Mouse (Mus musculus) lung, adult 2 months (tissue): ENCODE measurements at regions not wholly inside any gene's neighbourhood (a gene's known extent, or its start where the extent isn't known, plus 50 kb on each side); places are given as distances from the start of the nearest gene placed in this dataset.
"Not testable (repeated sequence)": the region's sequence is repeated elsewhere in the genome, so short reads cannot be mapped to it uniquely, and the experiment has no call there.

Experiments used
- DNase-seq: peaks from one replicate; pipeline ENCODE4 v3.0.0; 2022
- H3K4me1 ChIP-seq: fragments of 200-500 bp; 2 replicates; pipeline ENCODE4 v1.6.1; 2011; ENCODE audit warnings: low read length; ENCODE audit not compliant: control insufficient read depth, insufficient read depth
- H3K4me3 ChIP-seq: fragments of 200-500 bp; replicated peaks from 2 replicates; pipeline ENCODE3; 2011; ENCODE audit warnings: low read depth, mild to moderate bottlenecking, control low read depth, low read length; ENCODE audit errors: extremely low read depth
- CTCF ChIP-seq: fragments of 200-500 bp; IDR thresholded peaks from 2 replicates; pipeline ENCODE4 v1.5.1; 2011; ENCODE audit warnings: mild to moderate bottlenecking, low read length, control low read depth; ENCODE audit not compliant: insufficient read depth
- POLR2A ChIP-seq: fragments of 200-500 bp; IDR thresholded peaks from 2 replicates; pipeline ENCODE4 v1.6.1; 2011; ENCODE audit warnings: low read depth, mild to moderate bottlenecking, control low read depth, low read length, borderline replicate concordance; ENCODE audit errors: extremely low read depth
- whole genome bisulfite sequencing: fragments of 180-500 bp; shearing (Covaris S2); methylation state at CpG from one replicate; pipeline ENCODE4 v1.1.7; 2018; 5-methylcytosine and 5-hydroxymethylcytosine counted together

DNA sequence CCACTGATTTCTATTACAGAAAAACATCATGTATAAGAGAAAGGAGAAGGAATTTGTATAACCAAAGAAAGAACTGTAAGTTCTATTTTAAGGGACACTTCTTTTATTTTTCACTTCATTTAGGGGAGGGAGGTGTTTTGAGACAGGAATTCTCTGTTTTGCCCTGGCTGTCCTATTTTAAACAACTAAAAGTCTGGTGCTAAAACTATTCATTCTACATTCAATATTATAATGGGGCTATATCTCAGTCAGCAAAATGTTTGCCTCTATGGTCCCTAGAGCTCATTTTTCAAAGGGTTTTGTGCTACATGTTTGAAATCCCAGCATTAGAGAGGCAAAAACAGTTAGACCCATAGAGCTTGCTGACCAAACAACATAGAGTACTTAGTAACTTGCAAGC is 632.8 kb upstream of the Map3k7 start:
- DNase-seq = no peak
- TF ChIP-seq POLR2A (no peak), CTCF (no peak)
- Histone ChIP-seq H3K4me3 (no peak overlapping the region), H3K4me1 (no peaks in the 10 kb centered on the region)

DNA sequence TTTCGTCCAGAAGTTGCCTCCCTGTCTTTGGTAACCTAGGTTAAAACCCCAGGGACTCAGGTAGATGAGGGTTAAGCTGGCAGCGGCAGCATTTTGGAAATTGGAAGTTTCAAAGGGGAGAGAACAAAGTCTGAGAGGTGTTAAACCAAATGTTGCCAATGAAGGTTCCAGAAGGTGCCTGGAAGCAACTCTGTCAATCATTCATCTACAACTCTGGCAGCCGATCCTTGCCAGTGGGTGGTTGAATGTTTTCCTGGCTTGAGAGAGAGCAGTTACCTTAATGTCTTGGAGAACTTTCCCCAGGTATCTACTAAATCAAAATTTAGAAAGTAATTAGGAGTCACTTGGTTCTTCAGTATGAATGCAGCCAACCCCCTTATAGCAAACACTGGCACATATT is 628.2 kb upstream of the Map3k7 start:
- TF ChIP-seq POLR2A (no peak), CTCF (no peak)
- WGBS = 77% methylated on average over 3 of the region's 3 CpGs
- H3K4me3 ChIP-seq = no peak overlapping the region
- no peaks in the 10 kb centered on the region for H3K4me1 ChIP-seq
- DNase-seq = no peak

DNA sequence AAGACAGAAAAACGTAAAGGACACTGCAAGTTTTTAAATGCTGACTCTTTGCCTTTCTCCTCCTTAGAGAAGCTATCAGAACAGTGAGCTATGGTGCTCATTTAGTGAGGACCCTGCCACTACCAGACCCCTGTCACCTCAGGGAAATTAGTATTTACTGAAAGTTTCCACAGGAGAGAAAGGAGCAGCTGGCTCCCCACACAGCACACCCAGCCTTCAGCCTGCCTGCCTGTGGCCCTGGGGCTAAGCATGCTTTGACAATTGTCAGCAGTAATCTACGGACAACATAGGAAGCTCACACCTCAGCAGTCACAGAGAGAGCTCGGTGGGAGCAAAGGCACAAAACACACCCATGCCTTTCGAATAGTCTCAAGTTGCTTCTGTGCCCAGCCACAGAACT is 625.9 kb upstream of the Map3k7 start:
- Histone ChIP-seq H3K4me3 (no peak overlapping the region), H3K4me1 (no peaks in the 10 kb centered on the region)
- TF ChIP-seq POLR2A (no peak), CTCF (no peak)
- no peak for DNase-seq
- WGBS = 51% methylated on average over 4 of the region's 4 CpGs

DNA sequence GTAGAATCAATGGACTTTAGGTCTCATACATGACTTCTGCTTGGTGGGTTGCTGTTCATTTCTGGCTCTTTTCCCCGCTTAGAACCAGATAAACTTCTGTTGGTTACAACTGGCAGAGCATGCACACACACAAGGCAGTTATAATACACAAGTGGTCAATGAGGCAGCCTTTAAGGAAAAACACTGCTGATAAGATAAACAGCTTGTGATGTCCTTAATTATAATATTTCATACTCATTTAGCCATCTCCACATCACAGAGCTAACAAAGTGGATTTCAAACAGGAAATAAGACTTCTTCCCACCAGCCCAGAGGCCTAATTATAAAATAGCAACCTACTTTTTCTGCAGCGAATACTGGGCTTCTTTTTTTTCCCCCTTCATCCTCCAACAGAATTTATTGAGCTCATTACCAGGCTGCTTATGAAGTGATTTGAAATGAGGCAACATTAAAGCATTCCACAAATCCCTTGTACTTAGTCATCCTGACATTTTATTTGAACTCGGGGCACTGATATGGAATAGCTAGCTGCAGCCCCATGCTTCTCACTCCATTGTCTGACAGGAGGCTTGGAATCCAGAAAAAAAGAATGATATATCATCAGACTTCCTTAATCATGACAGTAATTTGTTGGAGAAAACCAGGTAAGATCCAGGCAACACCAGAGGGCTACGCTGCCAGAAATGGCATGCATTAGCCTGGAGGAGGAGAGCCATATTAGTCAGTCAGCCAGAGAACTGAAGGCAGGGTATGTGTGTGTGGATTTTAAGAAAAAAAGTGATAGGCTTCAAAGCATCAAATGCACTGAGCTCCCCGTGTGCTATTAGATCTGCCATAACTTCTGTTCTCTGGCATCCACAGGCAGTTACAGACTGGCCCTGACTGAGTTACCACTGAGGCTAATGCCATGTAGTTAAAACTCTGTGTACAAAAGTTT is 620.3 kb upstream of the Map3k7 start:
- H3K4me3 ChIP-seq = no peak overlapping the region
- no peak for DNase-seq
- WGBS = 52% methylated on average over 5 of the region's 5 CpGs
- H3K4me1 ChIP-seq = no peaks in the 10 kb centered on the region
- TF ChIP-seq CTCF (no peak), POLR2A (no peak)

DNA sequence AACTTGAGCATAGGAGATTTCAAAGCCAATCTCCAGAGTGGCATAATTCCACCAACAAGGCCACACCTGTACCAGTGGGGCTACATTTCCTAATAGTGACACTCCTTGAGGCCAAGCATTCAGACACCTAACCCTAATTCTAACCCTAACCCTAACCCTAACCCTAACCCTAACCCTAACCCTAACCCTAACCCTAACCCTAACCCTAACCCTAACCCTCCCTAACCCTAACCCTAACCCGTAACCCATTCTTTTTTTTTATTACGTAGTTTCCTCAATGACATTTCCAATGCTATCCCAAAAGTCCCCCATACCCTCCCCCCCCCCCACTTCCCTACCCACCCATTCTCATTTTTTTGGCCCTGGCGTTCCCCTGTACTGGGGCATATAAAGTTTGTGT is 609.9 kb upstream of the Map3k7 start:
- WGBS = 87% methylated on average over 3 of the region's 3 CpGs
- not testable (repeated sequence) for H3K4me1 ChIP-seq, H3K4me3 ChIP-seq, DNase-seq

DNA sequence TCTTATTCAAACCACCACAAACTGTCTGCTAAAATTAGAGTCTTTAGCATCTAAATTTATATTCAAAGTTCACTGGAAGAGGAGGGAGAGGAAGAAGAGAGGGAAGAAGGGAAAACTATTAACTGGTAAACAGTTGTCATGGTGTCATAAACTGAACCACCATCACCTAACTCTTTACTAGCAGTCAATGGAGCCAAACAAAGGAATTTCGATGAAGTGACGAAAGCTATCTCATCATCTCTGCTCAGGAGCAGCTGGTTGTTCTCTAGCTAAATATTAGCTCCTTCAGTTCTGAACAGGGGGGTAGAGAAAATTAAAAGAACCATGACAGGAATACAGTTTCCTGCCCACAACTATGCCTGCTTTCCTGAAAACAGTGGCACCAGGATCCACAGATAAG is 608.9 kb upstream of the Map3k7 start:
- TF ChIP-seq CTCF (no peak), POLR2A (no peak)
- Histone ChIP-seq H3K4me3 (no peak overlapping the region), H3K4me1 (no peaks in the 10 kb centered on the region)
- no peak for DNase-seq
- WGBS = 76% methylated on average over 2 of the region's 2 CpGs

DNA sequence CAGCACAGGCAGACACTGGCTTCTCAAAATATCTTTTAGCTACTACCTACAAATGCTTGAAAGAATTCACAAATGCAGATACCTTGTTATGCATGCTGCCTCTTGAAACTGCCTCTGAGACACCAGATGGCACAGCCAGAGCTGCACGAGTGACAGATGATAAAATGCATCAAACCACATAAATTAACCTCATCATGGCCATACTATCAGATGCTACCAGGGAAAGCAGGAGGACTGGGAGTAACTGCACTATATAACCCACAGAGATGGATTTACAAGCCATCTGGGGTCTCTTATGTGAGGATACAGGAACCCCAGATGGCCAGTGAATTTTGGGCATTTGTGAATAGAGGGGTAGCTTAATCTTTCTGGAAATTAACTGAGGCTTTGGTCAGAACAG is 597.7 kb upstream of the Map3k7 start:
- Histone ChIP-seq H3K4me3 (no peak overlapping the region), H3K4me1 (no peaks in the 10 kb centered on the region)
- DNase-seq = no peak
- 51% methylated on average over 1 of the region's 1 CpGs for WGBS
- TF ChIP-seq POLR2A (no peak), CTCF (no peak)

DNA sequence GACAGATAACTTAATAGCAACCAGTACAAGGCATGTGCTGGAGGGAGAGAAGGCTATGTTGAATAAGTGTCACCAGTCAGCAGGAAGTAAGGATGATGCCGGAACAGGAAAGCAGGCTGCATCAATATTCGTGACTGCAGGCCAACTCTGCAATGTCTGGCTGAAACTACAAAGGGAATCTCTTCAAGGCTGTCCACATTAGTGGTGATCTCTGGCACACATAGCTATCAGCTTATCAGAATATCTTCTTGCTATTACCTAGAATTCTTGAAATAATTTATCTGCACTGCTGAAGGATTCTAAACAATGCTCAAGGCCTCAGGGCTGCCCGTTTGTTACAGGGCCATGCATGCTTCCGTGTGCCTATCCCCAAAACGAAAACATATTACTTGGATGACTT is 596.9 kb upstream of the Map3k7 start:
- H3K4me3 ChIP-seq = no peak overlapping the region
- H3K4me1 ChIP-seq = no peaks in the 10 kb centered on the region
- TF ChIP-seq POLR2A = no peak
- no peak for TF ChIP-seq CTCF
- 73% methylated on average over 5 of the region's 5 CpGs for WGBS
- no peak for DNase-seq

DNA sequence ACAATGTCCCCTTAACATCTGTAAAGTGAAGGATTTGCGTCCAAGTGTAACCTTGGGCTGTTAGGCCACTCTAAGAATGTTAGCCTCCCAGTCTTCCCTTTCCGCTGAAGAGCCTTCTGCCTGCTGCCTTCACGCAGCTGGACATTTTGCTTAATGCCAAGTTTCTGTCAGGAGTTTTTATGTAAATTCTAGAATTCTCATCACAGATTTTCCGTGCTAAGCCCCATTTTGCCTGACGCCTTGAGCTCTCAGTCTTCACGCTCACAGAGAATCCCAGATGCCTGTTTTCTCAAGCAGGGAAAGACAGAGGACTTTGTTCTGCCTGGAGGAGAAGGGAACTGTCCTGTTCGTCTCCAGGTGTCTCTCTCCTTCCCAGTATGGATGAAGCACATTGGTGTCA is 593.8 kb upstream of the Map3k7 start:
- Histone ChIP-seq H3K4me3 (no peak overlapping the region), H3K4me1 (no peaks in the 10 kb centered on the region)
- TF ChIP-seq CTCF = no peak
- no peak for TF ChIP-seq POLR2A
- 70% methylated on average over 7 of the region's 7 CpGs for WGBS
- no peak for DNase-seq

DNA sequence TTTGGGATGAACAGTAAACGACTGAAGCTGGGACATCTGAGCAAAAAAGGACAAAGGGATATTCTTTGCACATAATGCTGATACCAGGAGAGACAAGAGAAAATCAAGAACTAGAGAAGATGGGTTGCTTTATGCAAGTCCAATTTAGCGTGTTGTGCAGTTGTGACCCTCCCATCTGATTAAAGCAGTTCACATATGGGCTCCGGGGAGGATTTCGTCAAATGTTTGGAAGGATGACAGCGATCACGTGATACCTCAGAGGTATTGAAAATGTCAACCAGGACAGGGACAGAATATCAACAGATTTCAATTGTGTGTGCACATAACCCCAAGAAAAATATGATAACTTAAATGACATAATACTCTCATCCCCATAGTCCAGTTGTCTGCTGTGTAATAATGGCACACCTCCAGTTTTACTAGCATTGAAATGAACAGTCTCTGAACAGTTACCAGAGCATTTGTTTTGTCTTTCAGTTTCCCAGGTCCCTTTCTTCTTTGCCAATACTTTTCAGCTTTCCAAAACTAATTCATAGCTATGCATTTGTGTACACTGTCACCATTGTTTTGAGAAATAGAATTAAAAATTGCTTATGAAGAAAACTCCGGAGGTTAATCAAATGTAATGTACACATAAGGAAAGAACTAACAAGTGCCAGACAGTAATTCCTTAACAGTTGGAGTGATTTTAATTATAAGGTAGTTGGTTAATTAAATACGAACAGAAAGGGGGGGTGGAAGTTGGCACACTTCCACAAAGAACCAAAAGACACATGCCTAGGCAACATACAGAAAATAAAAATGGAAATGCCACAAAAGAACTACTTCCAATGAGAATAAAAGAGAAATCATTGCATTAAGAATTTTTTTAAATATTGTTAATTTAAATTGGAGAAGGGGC is 582.6 kb upstream of the Map3k7 start:
- no peak for TF ChIP-seq POLR2A
- TF ChIP-seq CTCF = no peak
- H3K4me3 ChIP-seq = no peak overlapping the region
- no peak for DNase-seq
- WGBS = 87% methylated on average over 8 of the region's 8 CpGs
- no peaks in the 10 kb centered on the region for H3K4me1 ChIP-seq
